30 mouse cellular contexts compared by ENCODE assay signal in genomic region chr11:56215706-56216105, GRCm38 (mm10).
DNase-seq lines count a peak whose midpoint lies in the region; ATAC-seq lines count a peak whose summit lies in the region.
"Had no signal": no experiment of that assay in that cellular context is flagged by ENCODE, and none has a peak within 500 bp of the region (broad histone marks: within the 10 kb centered on the region; RNA-seq: fewer than 3 reads in every experiment).

No protein-coding gene starts in this region.

- H3K4me1 ChIP-seq in hindbrain, embryonic 16.5 days (ENCODE audit: control insufficient read depth, insufficient read depth, low read depth, low read length): no peaks in the 10 kb centered on the region
- H3K4me1 ChIP-seq: embryonic facial prominence, embryonic 12.5 days; forebrain, embryonic 10.5 days; heart, embryonic 13.5 days; lung, embryonic 15.5 days; midbrain, embryonic 15.5 days; neural tube, embryonic 15.5 days had no signal

- WGBS in hindbrain, embryonic 16.5 days: 95% methylated on average over 2 of the region's 2 CpGs

- H3K36me3 ChIP-seq in hindbrain, embryonic 16.5 days (ENCODE audit: control insufficient read depth, insufficient read depth, low read length): no peaks in the 10 kb centered on the region
- H3K36me3 ChIP-seq: embryonic facial prominence, embryonic 12.5 days; forebrain, embryonic 10.5 days; heart, embryonic 13.5 days; lung, embryonic 15.5 days; midbrain, embryonic 15.5 days; neural tube, embryonic 15.5 days had no signal

- intact Hi-C loops in left cerebral cortex, postnatal 4 days (cut with DNase I): no loop called here

- no peak overlapping the region for H3K4me2 ChIP-seq in hindbrain, embryonic 16.5 days (ENCODE audit: low read length)
- H3K4me2 ChIP-seq: embryonic facial prominence, embryonic 12.5 days; heart, embryonic 13.5 days; hindbrain, embryonic 14.5 days; lung, embryonic 15.5 days; midbrain, embryonic 15.5 days; neural tube, embryonic 15.5 days had no signal

- H3K27me3 ChIP-seq in hindbrain, embryonic 16.5 days (replicated peaks; ENCODE audit: control insufficient read depth, insufficient read depth, low read length): no peaks in the 10 kb centered on the region
- H3K27me3 ChIP-seq: embryonic facial prominence, embryonic 12.5 days; heart, embryonic 13.5 days; lung, embryonic 15.5 days; midbrain, embryonic 15.5 days; neural tube, embryonic 15.5 days had no signal

- no peak overlapping the region for H3K27ac ChIP-seq in hindbrain, embryonic 16.5 days (ENCODE audit: low read depth, low read length)
- H3K27ac ChIP-seq: embryonic facial prominence, embryonic 12.5 days; forebrain, embryonic 10.5 days; gastrocnemius, adult 2 months; heart, adult 2 months; heart, embryonic 13.5 days; hindbrain, embryonic 14.5 days; layer of hippocampus, adult 2 months; liver, embryonic 14.5 days; lung, embryonic 15.5 days; midbrain, embryonic 15.5 days; neural tube, embryonic 15.5 days had no signal

- DNase-seq in adrenal gland, adult (ENCODE audit: inconsistent age in 2 of 2, low spot score in 1 of 2): peak; percentile 14 to 42
- DNase-seq in adrenal gland, postnatal 25 days: no peak
- DNase-seq in cerebellum, postnatal 14 days: peak; percentile 14 to 40
- DNase-seq in cerebellum, adult 11 months: no peak
- peak; percentile 2 for DNase-seq in left cerebral cortex, postnatal 4 days
- DNase-seq in left cerebral cortex, adult 8-10 months (ENCODE audit: low spot score in 2 of 2): no peak
- DNase-seq in NIH3T3 (ENCODE audit: low read depth): peak; percentile 64
- DNase-seq: cerebellum, adult 18-20 months; embryo, embryonic 11 days; gastrocnemius, adult 2 months; gastrocnemius, postnatal 36 days; heart, adult 2 months; heart, postnatal 10 days; kidney, adult 11 months; kidney, postnatal 14 days; liver; retina, postnatal 1 day; right cerebral cortex, postnatal 14 days had no signal

- H3K9me3 ChIP-seq in hindbrain, embryonic 16.5 days (ENCODE audit: control insufficient read depth, low read length): no peaks in the 10 kb centered on the region
- H3K9me3 ChIP-seq: embryonic facial prominence, embryonic 12.5 days; forebrain, embryonic 10.5 days; heart, embryonic 13.5 days; lung, embryonic 15.5 days; midbrain, embryonic 15.5 days; neural tube, embryonic 15.5 days had no signal

- no peak for ATAC-seq in hindbrain, embryonic 16.5 days
- ATAC-seq: forebrain, embryonic 16.5 days; inflammation-experienced regulatory T-cells, adult 6 months; midbrain, embryonic 15.5 days had no signal

- no peak overlapping the region for H3K9ac ChIP-seq in hindbrain, embryonic 16.5 days (ENCODE audit: low read depth, low read length)
- H3K9ac ChIP-seq: embryonic facial prominence, embryonic 12.5 days; heart, embryonic 13.5 days; hindbrain, embryonic 14.5 days; liver, embryonic 14.5 days; lung, embryonic 15.5 days; midbrain, embryonic 15.5 days; neural tube, embryonic 15.5 days had no signal

- H3K4me3 ChIP-seq in hindbrain, embryonic 16.5 days (ENCODE audit: low read length): no peak overlapping the region
- H3K4me3 ChIP-seq: embryonic facial prominence, embryonic 12.5 days; forebrain, embryonic 10.5 days; gastrocnemius, adult 2 months; heart, adult 2 months; heart, embryonic 13.5 days; layer of hippocampus, adult 2 months; lung, embryonic 15.5 days; midbrain, embryonic 15.5 days; neural tube, embryonic 15.5 days had no signal

Comparison
In these comparisons a context has a peak if more than half of its experiments do, and no peak if none do; other contexts are left out.
1. DNase-seq: peak in adrenal gland, adult (2 of 2), cerebellum, postnatal 14 days (2 of 2), left cerebral cortex, postnatal 4 days (single experiment) and NIH3T3 (single experiment); none in adrenal gland, postnatal 25 days (single experiment), cerebellum, adult 11 months (single experiment) and left cerebral cortex, adult 8-10 months (0 of 2).